Mouse (Mus musculus) lung, adult 2 months (tissue): ENCODE results near the gene Slc2a10.

Experiments
- CTCF ChIP-seq: fragments of 200-500 bp; IDR thresholded peaks from 2 replicates; pipeline ENCODE4 v1.5.1; 2011; ENCODE audit warnings: mild to moderate bottlenecking, low read length, control low read depth; ENCODE audit not compliant: insufficient read depth
- POLR2A ChIP-seq: fragments of 200-500 bp; IDR thresholded peaks from 2 replicates; pipeline ENCODE4 v1.6.1; 2011; ENCODE audit warnings: low read depth, mild to moderate bottlenecking, control low read depth, low read length, borderline replicate concordance; ENCODE audit errors: extremely low read depth

- TF ChIP-seq CTCF (no peak), POLR2A (no peak)
Measured at GRCm38 (mm10) chr2:165456710-165457109, 46.9 kb upstream of the Slc2a10 start.
